Mouse (Mus musculus) MN1 (cell line): Measurements from ENCODE around the gene Ncaph.
"Not testable (repeated sequence)": the region's sequence is repeated elsewhere in the genome, so short reads cannot be mapped to it uniquely, and the experiment has no call there.

ENCODE experiments used
- DNase-seq: peaks from one replicate; pipeline ENCODE4 v3.0.0-alpha.2; 2016; ENCODE audit warnings: low spot score

Ncaph gene

DNA sequence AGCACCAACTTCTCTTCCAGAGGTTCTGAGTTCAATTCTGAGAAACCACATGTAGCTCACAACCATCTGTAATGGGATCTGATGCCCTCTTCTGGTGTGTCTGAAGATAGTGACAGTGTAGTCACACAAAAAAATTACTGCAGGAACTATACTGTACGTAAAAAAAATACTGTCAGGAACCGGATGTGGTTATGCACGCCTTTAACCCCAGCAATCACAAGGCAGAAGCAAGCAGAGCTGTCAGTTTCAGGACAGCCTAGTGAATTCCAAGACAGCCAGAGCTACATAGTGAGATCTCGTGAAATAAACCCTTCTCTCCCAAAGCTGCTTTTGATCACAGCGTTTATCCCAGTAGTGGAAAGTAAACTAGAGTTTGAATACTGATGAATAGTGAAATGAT is 47.5 kb downstream of the Ncaph start:
- no peak for DNase-seq

DNA sequence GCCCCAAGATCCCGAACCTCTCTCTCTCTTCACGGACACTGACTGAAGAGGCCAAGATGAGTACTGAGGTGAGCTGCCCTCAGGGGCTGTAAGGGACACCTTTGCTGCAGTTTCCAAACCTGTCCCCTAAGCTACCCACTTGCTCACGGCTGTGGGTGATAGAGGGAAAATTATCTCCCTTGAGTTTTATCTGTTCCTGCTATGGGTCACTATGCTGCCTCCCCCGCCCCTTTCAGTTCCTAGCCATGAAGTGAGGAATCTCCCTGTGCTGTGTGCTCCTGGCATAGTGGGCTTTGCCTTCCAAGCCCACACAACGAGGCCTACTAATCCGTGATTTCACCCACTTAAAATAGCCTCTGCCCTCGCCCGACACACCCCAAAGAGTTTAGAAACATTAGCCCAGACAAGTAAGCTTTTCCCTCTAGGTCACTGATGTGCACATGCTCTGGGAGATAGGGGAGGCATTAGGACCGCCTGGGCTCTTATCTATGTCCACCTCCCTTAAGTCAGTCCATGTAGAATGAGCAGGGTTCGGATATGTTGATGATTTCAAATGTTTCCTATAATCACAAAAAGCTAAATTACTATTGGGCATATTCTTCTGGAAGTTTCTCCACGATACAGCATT is 53.0 kb downstream of the Ncaph start:
- no peak for DNase-seq

DNA sequence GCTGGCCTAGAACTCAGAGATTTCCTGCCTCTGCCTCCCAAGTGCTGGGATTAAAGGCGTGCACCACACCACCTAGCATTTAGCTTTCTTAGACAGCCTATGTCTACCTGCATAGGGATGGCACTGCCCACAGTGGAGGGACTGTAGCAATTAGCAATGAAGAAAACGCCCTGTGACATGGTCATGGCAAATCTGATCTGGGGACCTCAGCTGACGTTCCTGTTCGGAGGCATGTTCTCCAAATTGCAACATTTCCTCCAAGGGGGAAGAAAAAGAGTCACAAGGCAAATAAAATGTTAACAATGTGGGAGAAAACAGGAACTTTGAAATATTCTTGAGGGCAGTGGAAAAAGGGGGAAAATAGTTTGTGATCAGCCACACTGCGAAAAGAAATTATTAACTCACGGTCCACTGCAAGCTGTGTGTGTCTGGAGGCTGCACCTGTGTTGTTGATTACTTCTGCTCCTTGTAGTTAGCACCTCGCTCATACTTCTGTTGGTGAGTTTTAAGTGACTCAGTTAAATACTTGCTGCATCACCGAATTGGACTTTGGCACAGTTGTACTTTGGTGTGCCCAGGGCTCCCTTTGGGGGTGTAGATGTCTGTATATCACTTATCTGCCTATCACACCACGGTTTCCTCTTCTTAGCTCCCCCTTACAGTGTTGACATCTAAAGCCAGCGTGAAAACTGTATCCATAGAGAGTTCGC is 53.7 kb downstream of the Ncaph start:
- DNase-seq, result no peak

DNA sequence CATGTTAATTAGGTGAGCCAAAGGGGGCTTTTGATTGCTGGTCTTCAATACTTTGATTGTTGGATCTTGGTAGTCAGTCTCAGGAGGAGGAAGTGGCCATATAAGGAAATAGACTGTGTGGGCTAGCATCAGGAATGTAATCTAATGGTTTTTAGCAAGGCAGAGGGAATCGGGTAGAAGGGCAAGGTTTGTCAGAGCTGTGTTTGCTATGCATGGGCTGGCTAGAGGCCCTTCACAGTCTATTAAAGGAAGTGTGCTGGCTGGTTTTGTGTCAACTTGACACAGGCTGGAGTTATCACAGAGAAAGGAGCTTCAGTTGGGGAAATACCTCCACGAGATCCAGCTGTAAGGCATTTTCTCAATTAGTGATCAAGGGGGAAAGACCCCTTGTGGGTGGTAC is 54.7 kb downstream of the Ncaph start:
- not testable (repeated sequence) for DNase-seq

DNA sequence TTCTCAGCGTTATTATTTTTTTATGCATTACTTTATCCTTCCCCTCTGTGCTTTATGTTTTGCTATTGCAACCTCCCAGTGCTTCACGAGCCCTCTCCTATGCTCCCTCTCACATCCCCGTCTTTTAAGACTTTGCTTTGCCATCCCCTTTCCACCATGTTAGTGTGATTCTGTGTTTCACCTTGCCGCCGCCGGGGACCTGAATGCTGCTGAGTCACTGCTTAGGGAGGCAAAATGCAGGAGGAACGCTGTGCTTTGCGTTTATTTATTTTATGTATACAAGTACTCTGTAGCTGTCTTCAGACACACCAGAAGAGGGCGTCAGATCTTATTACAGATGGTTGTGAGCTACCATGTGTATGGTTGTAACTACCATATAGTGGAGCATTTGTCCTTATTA is 56.1 kb downstream of the Ncaph start:
- no peak for DNase-seq

DNA sequence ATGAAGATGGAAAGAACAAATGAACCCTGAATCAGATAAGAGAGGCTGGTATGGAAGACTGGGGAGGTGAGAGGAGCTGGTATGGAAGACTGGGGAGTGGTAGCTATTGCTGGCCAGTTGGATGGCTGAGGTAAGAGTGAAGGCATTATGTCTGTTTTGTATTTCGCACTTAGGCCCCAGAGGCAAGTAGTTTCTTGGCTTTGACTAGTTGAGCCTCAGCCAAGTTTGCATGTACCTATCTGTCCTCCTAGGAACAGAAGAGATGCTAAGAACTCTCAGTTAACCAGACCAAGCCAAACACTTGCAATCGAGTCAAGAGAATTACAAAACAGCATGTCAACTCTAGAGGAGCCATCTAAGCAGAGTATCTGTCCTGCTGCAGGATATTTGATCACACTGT is 59.6 kb downstream of the Ncaph start:
- no peak for DNase-seq

- DNase-seq, result no peak
These were observed 62.9 kb downstream of the Ncaph start for GRCm38 (mm10) chr2:127070879-127071278.

- DNase-seq, result peak; percentile 93
These were observed 63.3 kb downstream of the Ncaph start, which contains the start of gene Blvra for GRCm38 (mm10) chr2:127070435-127070841. Blvra (plus strand) TSS chr2:127070665.

DNA sequence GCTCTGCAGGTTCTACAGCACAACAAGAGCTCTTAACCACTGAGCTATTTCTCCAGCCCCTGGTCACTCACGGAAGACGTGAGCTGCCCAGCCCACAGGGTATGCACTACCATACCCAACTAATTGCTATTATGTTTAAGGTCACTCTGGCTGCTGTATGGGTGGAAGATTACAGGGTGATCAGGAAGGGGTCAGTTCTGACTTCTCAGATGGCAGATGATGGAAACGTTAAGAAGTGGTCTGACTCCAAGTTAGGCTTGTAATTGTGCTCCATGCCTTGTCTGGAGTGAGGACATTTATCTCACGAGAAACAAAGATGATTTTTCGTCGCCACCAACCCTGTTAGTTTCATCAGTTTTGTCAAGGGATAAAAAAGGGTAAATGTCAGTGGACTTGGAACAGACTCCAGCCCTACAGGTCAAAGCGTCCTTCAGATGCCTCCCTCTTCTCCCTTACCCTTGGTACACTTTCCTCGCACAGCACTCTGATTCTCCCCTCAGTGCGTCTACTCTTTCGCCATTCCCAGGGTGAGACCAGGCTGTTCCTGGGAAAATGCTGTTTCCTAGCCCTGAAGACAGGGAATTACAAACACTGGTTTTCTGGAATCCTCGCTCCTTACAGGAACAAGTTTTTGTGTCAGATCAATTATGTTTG is 63.8 kb downstream of the Ncaph start:
- no peak for DNase-seq

GRCm38 (mm10) chr2:127068806-127069205 is 64.9 kb downstream of the Ncaph start:
- no peak for DNase-seq

DNA sequence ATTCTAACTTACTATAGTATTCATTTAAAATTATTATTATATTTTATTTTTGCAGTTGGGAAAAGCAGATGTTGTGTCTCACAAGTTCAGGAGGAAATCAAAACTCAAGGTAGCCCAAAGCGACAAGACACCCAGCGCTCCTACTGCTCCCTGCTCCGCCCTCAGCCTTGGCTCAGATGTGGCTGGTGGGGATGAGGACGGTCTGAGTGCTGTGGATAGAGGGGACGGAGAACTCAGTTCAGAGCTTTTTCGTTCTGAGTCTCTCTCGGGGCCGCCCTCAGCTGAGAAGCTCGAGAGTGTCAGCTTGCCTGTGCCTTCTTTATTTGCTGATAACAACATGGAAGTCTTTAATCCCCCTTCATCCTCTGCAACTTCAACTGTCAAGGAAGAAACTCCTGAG is 72.3 kb downstream of the Ncaph start:
- no peak for DNase-seq
